Mouse (Mus musculus): ENCODE results near the gene Hmga2. TPM values are rescaled to one million over a fixed set of nuclear protein-coding genes. Genes with fewer than 3 reads are reported as not detected.

Gene Hmga2
- polyA plus RNA-seq, 1 experiment from 2014 or later: 2.6 TPM

DNA sequence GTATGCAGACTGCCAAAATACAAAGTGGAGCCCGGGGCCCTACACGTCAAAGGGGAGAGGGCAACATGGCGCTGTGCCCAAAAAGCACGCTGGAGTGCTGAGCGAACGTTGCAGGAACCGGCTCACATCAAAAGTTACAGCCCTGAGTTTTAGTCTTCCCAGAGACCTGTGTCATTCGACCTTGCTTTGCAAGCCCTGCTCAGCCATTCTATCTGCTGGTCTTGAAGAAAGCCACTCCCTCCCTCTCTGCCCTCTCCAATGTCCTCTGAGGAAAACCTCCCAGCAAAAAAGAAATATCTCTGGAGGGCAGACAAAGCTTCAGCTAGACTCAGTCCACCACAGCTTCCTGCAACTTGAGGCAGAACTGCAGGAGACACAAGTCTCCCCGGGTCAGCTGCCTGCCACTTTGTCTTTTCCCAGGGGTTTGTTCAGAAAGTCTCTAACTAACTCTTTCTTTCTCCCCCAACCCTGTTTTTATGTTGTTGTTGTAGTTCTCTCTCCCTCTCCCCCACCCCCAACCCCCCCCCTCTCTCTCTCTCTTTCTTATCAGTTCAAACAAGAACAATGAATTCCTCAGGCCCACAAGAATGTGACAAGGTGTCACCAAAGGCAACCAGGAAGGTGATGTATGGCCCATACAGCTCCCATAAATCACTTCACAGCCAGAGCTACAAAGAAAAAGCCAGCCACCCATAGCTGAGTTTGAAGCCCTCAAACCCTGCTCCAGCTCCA lies 43.4 kb downstream of the Hmga2 start:
- Histone ChIP-seq H3K27me3 (replicated peaks; ENCODE audit: control insufficient read depth, insufficient read depth, low read length) (no peaks in the 10 kb centered on the region), H3K9ac (ENCODE audit: low read length) (no peak overlapping the region), H3K27ac (ENCODE audit: low read depth, low read length) (no peak overlapping the region), H3K36me3 (ENCODE audit: control insufficient read depth, insufficient read depth, low read length) (no peaks in the 10 kb centered on the region), H3K4me2 (ENCODE audit: low read length) (no peak overlapping the region), H3K9me3 (replicated peaks; ENCODE audit: control insufficient read depth, low read length) (no peaks in the 10 kb centered on the region), H3K4me1 (ENCODE audit: control insufficient read depth, insufficient read depth, low read length) (peaks cover 21% of the 10 kb centered on the region), H3K4me3 (ENCODE audit: low read depth, low read length) (no peak overlapping the region)
- 32% methylated on average over 9 of the region's 9 CpGs for WGBS
- DNase-seq (ENCODE audit: low spot score) (no peak), ATAC-seq (no peak)

DNA sequence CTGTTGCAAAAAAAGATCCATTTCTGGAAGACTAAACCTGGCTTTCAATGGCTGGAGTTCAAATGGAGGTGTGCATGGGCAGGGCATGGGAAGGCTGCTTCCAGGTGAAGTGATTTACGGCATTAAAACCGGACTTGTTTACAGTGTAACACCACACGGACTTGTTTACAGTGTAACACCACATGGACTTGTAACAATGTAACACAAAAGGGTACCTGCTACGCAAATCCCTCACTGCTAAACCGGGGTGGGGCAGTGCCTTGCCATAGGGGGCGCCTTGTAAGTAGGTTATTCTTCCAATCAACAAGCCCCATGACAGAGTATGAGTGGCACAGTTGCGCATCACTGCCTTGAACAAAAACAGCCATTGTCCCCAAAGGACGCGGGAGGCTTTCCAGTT lies 44.2 kb downstream of the Hmga2 start:
- no peak overlapping the region for H3K9ac ChIP-seq (ENCODE audit: low read length)
- WGBS: 68% methylated on average over 9 of the region's 9 CpGs
- no peaks in the 10 kb centered on the region for H3K9me3 ChIP-seq (replicated peaks; ENCODE audit: control insufficient read depth, low read length)
- ATAC-seq: no peak
- no peak for DNase-seq (ENCODE audit: low spot score)
- no peaks in the 10 kb centered on the region for H3K27me3 ChIP-seq (replicated peaks; ENCODE audit: control insufficient read depth, insufficient read depth, low read length)
- no peak overlapping the region for H3K4me3 ChIP-seq (ENCODE audit: low read depth, low read length)
- no peak overlapping the region for H3K27ac ChIP-seq (ENCODE audit: low read depth, low read length)
- H3K4me1 ChIP-seq (ENCODE audit: control insufficient read depth, insufficient read depth, low read length): peaks cover 22% of the 10 kb centered on the region
- no peak overlapping the region for H3K4me2 ChIP-seq (ENCODE audit: low read length)
- H3K36me3 ChIP-seq (ENCODE audit: control insufficient read depth, insufficient read depth, low read length): no peaks in the 10 kb centered on the region

GRCm38 (mm10) chr10:120431435-120431834 lies 44.8 kb downstream of the Hmga2 start:
- 84% methylated on average over 2 of the region's 2 CpGs for WGBS
- H3K4me1 ChIP-seq (ENCODE audit: control insufficient read depth, insufficient read depth, low read length): peaks cover 23% of the 10 kb centered on the region

DNA sequence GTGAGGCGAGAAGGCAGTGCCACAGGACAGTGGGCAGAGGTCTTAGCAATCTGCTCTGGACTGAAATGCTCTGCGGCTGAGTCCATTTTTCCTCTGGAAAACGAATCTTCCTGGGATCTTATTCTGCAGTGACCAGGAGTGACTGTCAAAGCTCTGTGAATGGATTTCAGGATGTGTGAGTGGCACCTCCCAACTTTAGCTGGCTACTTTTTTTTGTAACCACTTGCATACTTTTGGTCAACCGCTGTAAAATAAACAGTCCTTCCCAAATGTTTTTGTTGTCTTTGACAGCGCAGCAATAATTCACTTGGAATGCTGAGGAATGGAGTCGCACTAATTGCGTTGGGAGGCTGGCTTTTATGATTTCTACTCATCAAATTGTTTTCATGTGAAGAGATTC lies 45.8 kb downstream of the Hmga2 start:
- WGBS: 77% methylated on average over 7 of the region's 7 CpGs
- H3K27ac ChIP-seq (ENCODE audit: low read depth, low read length): no peak overlapping the region
- H3K9ac ChIP-seq (ENCODE audit: low read length): no peak overlapping the region
- no peak overlapping the region for H3K4me2 ChIP-seq (ENCODE audit: low read length)
- no peaks in the 10 kb centered on the region for H3K36me3 ChIP-seq (ENCODE audit: control insufficient read depth, insufficient read depth, low read length)
- H3K4me1 ChIP-seq (ENCODE audit: control insufficient read depth, insufficient read depth, low read length): peaks cover 23% of the 10 kb centered on the region
- H3K4me3 ChIP-seq (ENCODE audit: low read depth, low read length): no peak overlapping the region
- DNase-seq (ENCODE audit: low spot score) (no peak), ATAC-seq (no peak)
- no peaks in the 10 kb centered on the region for H3K9me3 ChIP-seq (replicated peaks; ENCODE audit: control insufficient read depth, low read length)
- H3K27me3 ChIP-seq (replicated peaks; ENCODE audit: control insufficient read depth, insufficient read depth, low read length): no peaks in the 10 kb centered on the region

More at GRCm38 (mm10) chr10:120431435-120431834, 44.8 kb downstream of the Hmga2 start:
- Histone ChIP-seq H3K4me2 (ENCODE audit: low read length) (no peak overlapping the region), H3K36me3 (ENCODE audit: control insufficient read depth, insufficient read depth, low read length) (no peaks in the 10 kb centered on the region), H3K9ac (ENCODE audit: low read length) (no peak overlapping the region), H3K4me3 (ENCODE audit: low read depth, low read length) (no peak overlapping the region), H3K9me3 (replicated peaks; ENCODE audit: control insufficient read depth, low read length) (no peaks in the 10 kb centered on the region), H3K27me3 (replicated peaks; ENCODE audit: control insufficient read depth, insufficient read depth, low read length) (no peaks in the 10 kb centered on the region), H3K27ac (ENCODE audit: low read depth, low read length) (no peak overlapping the region)
- peak; percentile 49 for DNase-seq (ENCODE audit: low spot score)
- ATAC-seq: no peak

DNA sequence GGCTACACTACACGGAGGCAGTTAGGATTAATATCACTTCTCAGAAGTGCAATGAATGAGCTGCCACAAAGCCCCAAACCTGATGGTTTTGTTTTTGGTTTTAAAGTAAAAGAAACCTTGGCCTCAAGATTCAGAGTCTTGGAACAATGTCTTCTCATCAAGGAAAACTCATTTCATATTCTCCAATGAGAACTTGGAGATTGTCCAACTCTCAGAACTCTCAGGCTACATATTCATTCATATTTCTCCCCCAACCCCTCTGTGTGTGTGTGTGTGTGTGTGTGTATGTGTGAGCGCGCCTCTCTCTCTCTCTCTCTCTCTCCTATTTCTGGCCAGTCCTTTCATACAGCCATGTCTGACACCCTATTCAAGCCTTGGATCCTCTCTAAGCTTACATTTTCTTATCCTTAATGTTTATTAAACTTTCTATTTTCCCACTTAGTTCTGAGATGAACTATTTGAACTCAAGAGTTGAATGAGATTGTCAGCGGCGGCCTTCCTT lies 46.5 kb downstream of the Hmga2 start:
- Histone ChIP-seq H3K4me1 (ENCODE audit: control insufficient read depth, insufficient read depth, low read length) (peaks cover 23% of the 10 kb centered on the region), H3K36me3 (ENCODE audit: control insufficient read depth, insufficient read depth, low read length) (no peaks in the 10 kb centered on the region), H3K27me3 (replicated peaks; ENCODE audit: control insufficient read depth, insufficient read depth, low read length) (no peaks in the 10 kb centered on the region), H3K4me2 (ENCODE audit: low read length) (no peak overlapping the region), H3K9ac (ENCODE audit: low read length) (no peak overlapping the region), H3K27ac (ENCODE audit: low read depth, low read length) (no peak overlapping the region), H3K9me3 (replicated peaks; ENCODE audit: control insufficient read depth, low read length) (no peaks in the 10 kb centered on the region), H3K4me3 (ENCODE audit: low read depth, low read length) (no peak overlapping the region)
- ATAC-seq (no peak), DNase-seq (ENCODE audit: low spot score) (no peak)
- 81% methylated on average over 5 of the region's 5 CpGs for WGBS

GRCm38 (mm10) chr10:120429199-120429551 lies 47.1 kb downstream of the Hmga2 start:
- no peaks in the 10 kb centered on the region for H3K27me3 ChIP-seq (replicated peaks; ENCODE audit: control insufficient read depth, insufficient read depth, low read length)
- no peak overlapping the region for H3K27ac ChIP-seq (ENCODE audit: low read depth, low read length)
- H3K9ac ChIP-seq (ENCODE audit: low read length): no peak overlapping the region; the same call in 1 of the 2 replicates
- 60% methylated on average over 10 of the region's 10 CpGs for WGBS
- peaks cover 23% of the 10 kb centered on the region for H3K4me1 ChIP-seq (ENCODE audit: control insufficient read depth, insufficient read depth, low read length)
- no peaks in the 10 kb centered on the region for H3K9me3 ChIP-seq (replicated peaks; ENCODE audit: control insufficient read depth, low read length)
- no peak overlapping the region for H3K4me3 ChIP-seq (ENCODE audit: low read depth, low read length)
- no peaks in the 10 kb centered on the region for H3K36me3 ChIP-seq (ENCODE audit: control insufficient read depth, insufficient read depth, low read length)
- DNase-seq (ENCODE audit: low spot score): no peak
- ATAC-seq: no peak
- no peak overlapping the region; the same call in 1 of the 2 replicates for H3K4me2 ChIP-seq (ENCODE audit: low read length)

GRCm38 (mm10) chr10:120428430-120429198 lies 47.7 kb downstream of the Hmga2 start:
- peak overlapping the region; percentile 32; the same call in 1 of the 2 replicates for H3K9ac ChIP-seq (ENCODE audit: low read length)
- DNase-seq (ENCODE audit: low spot score) (peak; percentile 72), ATAC-seq (peak; percentile 66)
- no peaks in the 10 kb centered on the region for H3K27me3 ChIP-seq (replicated peaks; ENCODE audit: control insufficient read depth, insufficient read depth, low read length)
- WGBS: 44% methylated on average over 33 of the region's 33 CpGs
- 0 out of 2 replicates have a peak overlapping the region, but pooled peaks have one; percentile 5 for H3K4me3 ChIP-seq (ENCODE audit: low read depth, low read length)
- H3K4me1 ChIP-seq (ENCODE audit: control insufficient read depth, insufficient read depth, low read length): peaks cover 23% of the 10 kb centered on the region
- no peaks in the 10 kb centered on the region for H3K36me3 ChIP-seq (ENCODE audit: control insufficient read depth, insufficient read depth, low read length)
- peak overlapping the region; percentile 44; the same call in 1 of the 2 replicates for H3K27ac ChIP-seq (ENCODE audit: low read depth, low read length)
- H3K4me2 ChIP-seq (ENCODE audit: low read length): peak overlapping the region; percentile 40
- no peaks in the 10 kb centered on the region for H3K9me3 ChIP-seq (replicated peaks; ENCODE audit: control insufficient read depth, low read length)

DNA sequence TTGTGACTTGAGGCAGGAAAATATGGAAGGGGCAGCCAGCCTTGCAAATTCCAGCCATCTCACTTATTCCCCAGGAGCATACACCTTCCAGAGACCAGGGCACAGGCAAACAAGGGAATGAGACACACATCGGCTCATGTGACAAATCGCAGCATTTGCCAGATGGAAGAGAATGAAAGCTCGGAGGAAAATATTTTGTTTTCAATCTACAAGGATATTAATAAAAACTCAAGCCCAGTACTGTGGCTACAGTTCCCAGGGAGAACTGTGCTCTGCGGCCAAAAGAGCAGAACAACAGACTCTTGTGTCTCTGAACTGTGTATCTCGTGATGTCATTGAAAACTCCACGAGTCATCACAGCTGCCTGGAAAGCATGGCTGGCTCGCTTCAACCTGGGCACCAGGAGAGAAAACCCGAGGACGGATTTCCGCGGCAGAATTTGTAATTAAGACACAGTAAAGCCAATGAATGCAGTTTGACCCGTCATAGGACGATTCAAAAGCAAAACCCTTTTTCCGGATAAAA lies 50.1 kb downstream of the Hmga2 start:
- no peak for ATAC-seq
- no peak for DNase-seq (ENCODE audit: low spot score)
- H3K27ac ChIP-seq (ENCODE audit: low read depth, low read length): no peak overlapping the region

More for the DNA sequence above, 50.1 kb downstream of the Hmga2 start:
- Histone ChIP-seq H3K36me3 (ENCODE audit: control insufficient read depth, insufficient read depth, low read length) (no peaks in the 10 kb centered on the region), H3K9me3 (replicated peaks; ENCODE audit: control insufficient read depth, low read length) (no peaks in the 10 kb centered on the region), H3K4me1 (ENCODE audit: control insufficient read depth, insufficient read depth, low read length) (peaks cover 30% of the 10 kb centered on the region), H3K9ac (ENCODE audit: low read length) (no peak overlapping the region), H3K4me3 (ENCODE audit: low read depth, low read length) (no peak overlapping the region), H3K4me2 (ENCODE audit: low read length) (no peak overlapping the region), H3K27me3 (replicated peaks; ENCODE audit: control insufficient read depth, insufficient read depth, low read length) (no peaks in the 10 kb centered on the region)
- whole genome bisulfite sequencing: 48% methylated on average over 14 of the region's 14 CpGs

Data from forebrain, embryonic 14.5 days (tissue).